Mouse (Mus musculus): ENCODE measurements around the gene Slc20a1.

DNA sequence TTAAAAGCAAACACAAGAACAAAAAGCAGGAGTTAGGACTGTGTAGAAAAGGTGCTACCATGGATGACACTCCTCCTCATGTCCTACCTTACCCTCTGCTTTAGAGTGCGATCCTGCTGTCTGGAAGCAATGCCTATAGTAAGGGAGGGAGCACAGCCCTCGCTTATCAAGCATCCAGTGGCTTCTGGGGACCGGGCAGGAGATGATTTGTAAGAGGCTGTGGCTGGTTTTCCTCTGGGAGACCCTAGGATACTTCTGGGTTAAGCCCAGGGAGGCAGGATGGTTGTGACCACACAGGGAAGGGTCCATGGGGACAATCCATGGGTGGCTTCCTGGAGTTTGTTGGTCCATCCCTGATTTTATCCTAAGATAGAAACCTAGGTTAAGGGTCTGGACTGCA, 62.1 kb downstream of the Slc20a1 start:
- TF ChIP-seq CTCF (IDR thresholded peaks at IDR 0.05; ENCODE audit: control insufficient read depth, insufficient read depth, low read length) (no peak), POLR2A (IDR thresholded peaks at IDR 0.05; ENCODE audit: borderline replicate concordance, control insufficient read depth, low read depth, low read length) (no peak)
